Mouse (Mus musculus): ENCODE data around the gene Ttc16. TPM values are rescaled to one million over a fixed set of nuclear protein-coding genes. Genes with fewer than 3 reads are reported as not detected.

Gene Ttc16
- polyA plus RNA-seq, 1 experiment from 2014 or later = not detected

GRCm38 (mm10) chr2:32727435-32727834, 48.0 kb downstream of the Ttc16 start:
- Histone ChIP-seq H3K27ac (peak overlapping the region; percentile 10; the same call in 1 of the 2 replicates), H3K4me3 (ENCODE audit: inconsistent target) (peak overlapping the region; percentile 24), H3K79me2 (ENCODE audit: inconsistent target) (peaks cover 51% of the 10 kb centered on the region), H3K36me3 (ENCODE audit: inconsistent target) (peaks cover 9% of the 10 kb centered on the region; the same call in 1 of the 2 replicates)
- WGBS (ENCODE audit: missing documents) = 9% methylated on average over 16 of the region's 16 CpGs

- Histone ChIP-seq H3K79me2 (ENCODE audit: inconsistent target) (peaks cover 73% of the 10 kb centered on the region), H3K4me3 (ENCODE audit: inconsistent target) (no peak overlapping the region), H3K36me3 (ENCODE audit: inconsistent target) (peaks cover 9% of the 10 kb centered on the region; the same call in 1 of the 2 replicates), H3K27ac (no peak overlapping the region)
- WGBS (ENCODE audit: missing documents) = 92% methylated on average over 16 of the region's 16 CpGs
These were observed 50.3 kb downstream of the Ttc16 start for GRCm38 (mm10) chr2:32724832-32725790.

- Histone ChIP-seq H3K4me3 (ENCODE audit: inconsistent target) (no peak overlapping the region), H3K79me2 (ENCODE audit: inconsistent target) (peaks cover 73% of the 10 kb centered on the region), H3K27ac (no peak overlapping the region), H3K36me3 (ENCODE audit: inconsistent target) (peaks cover 9% of the 10 kb centered on the region; the same call in 1 of the 2 replicates)
- 97% methylated on average over 4 of the region's 4 CpGs for WGBS (ENCODE audit: missing documents)
These were observed 51.3 kb downstream of the Ttc16 start for GRCm38 (mm10) chr2:32724149-32724548.

GRCm38 (mm10) chr2:32722581-32722980, 52.9 kb downstream of the Ttc16 start:
- peaks cover 9% of the 10 kb centered on the region; the same call in 1 of the 2 replicates for H3K36me3 ChIP-seq (ENCODE audit: inconsistent target)
- no peak overlapping the region for H3K27ac ChIP-seq
- 51% methylated on average over 3 of the region's 3 CpGs for WGBS (ENCODE audit: missing documents)
- H3K79me2 ChIP-seq (ENCODE audit: inconsistent target) = peaks cover 60% of the 10 kb centered on the region
- no peak overlapping the region for H3K4me3 ChIP-seq (ENCODE audit: inconsistent target)

GRCm38 (mm10) chr2:32722046-32722445, 53.4 kb downstream of the Ttc16 start:
- WGBS (ENCODE audit: missing documents) = 14% methylated on average over 6 of the region's 6 CpGs

GRCm38 (mm10) chr2:32720681-32721229, 54.7 kb downstream of the Ttc16 start, which contains the start of gene Sh2d3c:
TSS of gene Sh2d3c (plus strand) at chr2:32721055.
- peak within 1 kb of the TSS; percentile 70 for H3K27ac ChIP-seq
- H3K4me3 ChIP-seq (ENCODE audit: inconsistent target) = peak within 1 kb of the TSS; percentile 51
- 4% methylated on average over 8 of the region's 8 CpGs for WGBS (ENCODE audit: missing documents)
- H3K79me2 ChIP-seq (ENCODE audit: inconsistent target) = peaks cover 53% of the 10 kb centered on the region
- H3K36me3 ChIP-seq (ENCODE audit: inconsistent target) = peaks cover 9% of the 10 kb centered on the region; the same call in 1 of the 2 replicates

More at GRCm38 (mm10) chr2:32722046-32722445, 53.4 kb downstream of the Ttc16 start:
- Histone ChIP-seq H3K4me3 (ENCODE audit: inconsistent target) (peak overlapping the region; percentile 51), H3K36me3 (ENCODE audit: inconsistent target) (peaks cover 9% of the 10 kb centered on the region; the same call in 1 of the 2 replicates), H3K27ac (peak overlapping the region; percentile 70), H3K79me2 (ENCODE audit: inconsistent target) (peaks cover 59% of the 10 kb centered on the region)

GRCm38 (mm10) chr2:32720053-32720452, 55.4 kb downstream of the Ttc16 start:
- H3K36me3 ChIP-seq (ENCODE audit: inconsistent target) = peaks cover 4% of the 10 kb centered on the region; the same call in 1 of the 2 replicates
- H3K79me2 ChIP-seq (ENCODE audit: inconsistent target) = peaks cover 48% of the 10 kb centered on the region
- H3K27ac ChIP-seq = 0 out of 2 replicates have a peak overlapping the region, but pooled peaks have one; percentile 70
- H3K4me3 ChIP-seq (ENCODE audit: inconsistent target) = no peak overlapping the region
- 92% methylated on average over 3 of the region's 3 CpGs for WGBS (ENCODE audit: missing documents)

GRCm38 (mm10) chr2:32718761-32719160, 56.7 kb downstream of the Ttc16 start:
- peak overlapping the region; percentile 22; the same call in 1 of the 2 replicates for H3K27ac ChIP-seq
- H3K79me2 ChIP-seq (ENCODE audit: inconsistent target) = peaks cover 36% of the 10 kb centered on the region
- no peak overlapping the region for H3K4me3 ChIP-seq (ENCODE audit: inconsistent target)
- WGBS (ENCODE audit: missing documents) = 61% methylated on average over 9 of the region's 9 CpGs
- no peaks in the 10 kb centered on the region for H3K36me3 ChIP-seq (ENCODE audit: inconsistent target)

GRCm38 (mm10) chr2:32714987-32715425, 60.4 kb downstream of the Ttc16 start:
- Histone ChIP-seq H3K4me3 (ENCODE audit: inconsistent target) (no peak overlapping the region), H3K36me3 (ENCODE audit: inconsistent target) (peaks cover 2% of the 10 kb centered on the region; the same call in 1 of the 2 replicates), H3K27ac (peak overlapping the region; percentile 98), H3K79me2 (ENCODE audit: inconsistent target) (peaks cover 22% of the 10 kb centered on the region)
- WGBS (ENCODE audit: missing documents) = 0% methylated on average over 4 of the region's 4 CpGs

GRCm38 (mm10) chr2:32714117-32714986, 61.1 kb downstream of the Ttc16 start:
- WGBS (ENCODE audit: missing documents) = 25% methylated on average over 11 of the region's 11 CpGs
- Histone ChIP-seq H3K79me2 (ENCODE audit: inconsistent target) (peaks cover 28% of the 10 kb centered on the region), H3K27ac (peak overlapping the region; percentile 98), H3K36me3 (ENCODE audit: inconsistent target) (peaks cover 8% of the 10 kb centered on the region; the same call in 1 of the 2 replicates), H3K4me3 (ENCODE audit: inconsistent target) (no peak overlapping the region; the same call in 1 of the 2 replicates)

GRCm38 (mm10) chr2:32712934-32713817, 62.3 kb downstream of the Ttc16 start, which contains the start of gene Cdk9:
TSS of gene Cdk9 (minus strand) at chr2:32713076.
- Histone ChIP-seq H3K4me3 (ENCODE audit: inconsistent target) (peak within 1 kb of the TSS; percentile 80), H3K36me3 (ENCODE audit: inconsistent target) (peaks cover 19% of the 10 kb centered on the region; the same call in 1 of the 2 replicates), H3K79me2 (ENCODE audit: inconsistent target) (peaks cover 40% of the 10 kb centered on the region), H3K27ac (peak within 1 kb of the TSS; percentile 98)
- WGBS (ENCODE audit: missing documents) = under 1% methylated on average over 52 of the region's 79 CpGs

GRCm38 (mm10) chr2:32712586-32712933, 62.9 kb downstream of the Ttc16 start:
- peaks cover 46% of the 10 kb centered on the region for H3K79me2 ChIP-seq (ENCODE audit: inconsistent target)
- under 1% methylated on average over 37 of the region's 44 CpGs for whole genome bisulfite sequencing (ENCODE audit: missing documents)
- peaks cover 24% of the 10 kb centered on the region; the same call in 1 of the 2 replicates for H3K36me3 ChIP-seq (ENCODE audit: inconsistent target)
- peak overlapping the region; percentile 76; the same call in 1 of the 2 replicates for H3K27ac ChIP-seq
- peak overlapping the region; percentile 80 for H3K4me3 ChIP-seq (ENCODE audit: inconsistent target)

GRCm38 (mm10) chr2:32712108-32712551, 63.3 kb downstream of the Ttc16 start:
- Histone ChIP-seq H3K36me3 (ENCODE audit: inconsistent target) (peaks cover 27% of the 10 kb centered on the region), H3K4me3 (ENCODE audit: inconsistent target) (peak overlapping the region; percentile 80), H3K79me2 (ENCODE audit: inconsistent target) (peaks cover 50% of the 10 kb centered on the region), H3K27ac (peak overlapping the region; percentile 76)
- under 1% methylated on average over 41 of the region's 41 CpGs for whole genome bisulfite sequencing (ENCODE audit: missing documents)
